ENCODE assay signal across 8 mouse cellular contexts in the genomic region with DNA sequence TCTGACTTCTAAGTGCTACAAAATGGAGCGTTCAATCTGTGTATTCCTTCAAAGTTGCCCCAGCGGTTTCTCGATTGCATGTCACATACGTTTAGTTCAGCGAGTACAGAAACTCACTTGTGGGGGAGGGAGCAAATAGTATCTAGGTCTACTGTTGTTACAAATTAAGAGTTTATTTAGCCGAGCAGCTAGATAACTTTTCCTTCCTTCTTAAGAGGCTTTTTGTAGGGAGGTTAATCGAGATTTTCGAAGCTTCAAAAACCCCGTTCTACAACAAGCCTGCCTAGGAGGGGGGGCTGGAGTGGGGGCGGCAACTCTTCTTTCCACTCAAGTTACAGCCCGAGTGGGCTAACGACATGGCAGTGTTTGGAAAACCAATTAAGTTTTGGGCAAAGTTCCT. TPM values are rescaled to one million over a fixed set of nuclear protein-coding genes. Genes with fewer than 3 reads are reported as not detected.
DNase-seq lines count a peak whose midpoint lies in the region; ATAC-seq and TF ChIP-seq lines count a peak whose summit lies in the region.

No protein-coding gene starts in this region.

- H3K27ac ChIP-seq in gastrocnemius, adult 2 months: peak overlapping the region; percentile 95
- peak overlapping the region; percentile 99 for H3K27ac ChIP-seq in hindbrain, embryonic 10.5 days
- peak overlapping the region; percentile 95 for H3K27ac ChIP-seq in liver, postnatal 0 days (ENCODE audit: low read depth)

- TF ChIP-seq EP300 in liver, postnatal 0 days (IDR thresholded peaks at IDR 0.05; ENCODE audit: low read depth): no peak

- no peak for TF ChIP-seq CTCF in gastrocnemius, adult 2 months (IDR thresholded peaks at IDR 0.05)
- TF ChIP-seq CTCF in liver, postnatal 0 days (IDR thresholded peaks at IDR 0.05; ENCODE audit: low read depth): no peak

- H3K4me1 ChIP-seq in hindbrain, embryonic 10.5 days (replicated peaks): peaks cover 25% of the 10 kb centered on the region
- no peaks in the 10 kb centered on the region for H3K4me1 ChIP-seq in liver, postnatal 0 days (ENCODE audit: insufficient read depth)

- H3K4me2 ChIP-seq in liver, postnatal 0 days (ENCODE audit: low read depth, low read length): peak overlapping the region; percentile 65

- intact Hi-C loops in gastrocnemius, adult 2 months (cut with DNase I): loop anchor here (2.0 to 5.0 kb wide), 2 partner anchors 20 to 41 kb away; no protein-coding TSS in a partner anchor
- intact Hi-C loops in gastrocnemius, postnatal 14 days (cut with DNase I; ENCODE audit: low total_unique reads): no loop called here
- intact Hi-C loops in left cerebral cortex, postnatal 4 days (cut with DNase I): no loop called here

- no peaks in the 10 kb centered on the region for H3K27me3 ChIP-seq in hindbrain, embryonic 10.5 days (ENCODE audit: insufficient read depth, poor library complexity, severe bottlenecking)
- H3K27me3 ChIP-seq in liver, postnatal 0 days (ENCODE audit: insufficient read depth, low read length): peaks cover 37% of the 10 kb centered on the region

- peak; percentile 31 for DNase-seq in gastrocnemius, adult 2 months
- DNase-seq in gastrocnemius, postnatal 14 days: no peak
- peak; percentile 52 for DNase-seq in NIH3T3 (ENCODE audit: low read depth)
- DNase-seq in hindbrain, embryonic 10.5 days (ENCODE audit: low spot score): peak; percentile 7
- no peak for DNase-seq in liver, postnatal 0 days
- DNase-seq in thymus, postnatal 4 days: no peak
- no peak for DNase-seq in thymus, postnatal 10 days (ENCODE audit: low spot score in 2 of 2)
- no peak for DNase-seq in left cerebral cortex, postnatal 4 days

- 4% methylated on average over 12 of the region's 12 CpGs for WGBS in hindbrain, embryonic 10.5 days
- WGBS in liver, postnatal 0 days (ENCODE audit: insufficient replicate concordance): 5% methylated on average over 12 of the region's 12 CpGs

- H3K4me3 ChIP-seq in gastrocnemius, adult 2 months: peak overlapping the region; percentile 97
- peak overlapping the region; percentile 91 for H3K4me3 ChIP-seq in hindbrain, embryonic 10.5 days
- peak overlapping the region; percentile 64 for H3K4me3 ChIP-seq in liver, postnatal 0 days (ENCODE audit: low read depth, low read length)

- no peak for ATAC-seq in liver, postnatal 0 days

- peak overlapping the region; percentile 78 for H3K9ac ChIP-seq in liver, postnatal 0 days (replicated peaks)

- peaks cover 37% of the 10 kb centered on the region for H3K36me3 ChIP-seq in hindbrain, embryonic 10.5 days
- peaks cover 3% of the 10 kb centered on the region; the same call in 1 of the 2 replicates for H3K36me3 ChIP-seq in liver, postnatal 0 days (replicated peaks; ENCODE audit: insufficient read depth, low read length)

- H3K9me3 ChIP-seq in hindbrain, embryonic 10.5 days: no peaks in the 10 kb centered on the region
- H3K9me3 ChIP-seq in liver, postnatal 0 days (ENCODE audit: low read length): no peaks in the 10 kb centered on the region

RNA-seq across cellular contexts. Expression of gene Yap1, which starts 1.6 kb away (rescaled TPM):
- 10 to 100 TPM; 33.6 to 51.3 TPM for total RNA-seq in gastrocnemius, adult 2 months (2021)
- total RNA-seq in gastrocnemius, postnatal 14 days (2021): 10 to 100 TPM; 47.4 to 49.0 TPM
- 31.3 and 32.4 TPM in 2 replicates for polyA plus RNA-seq in hindbrain, embryonic 10.5 days (2016; fragmentation: Nextera tagmentation; extraction: Ambion mirVana)
- polyA plus RNA-seq in liver, postnatal 0 days (2015; fragmentation: Nextera tagmentation; extraction: Ambion mirVana): 4.3 and 4.8 TPM in 2 replicates
- total RNA-seq in left cerebral cortex, postnatal 4 days (2021): 10 to 100 TPM; 12.0 to 14.7 TPM

RNA-seq across cellular contexts. Expression of gene Cfap300, which starts 39.8 kb away (rescaled TPM):
- total RNA-seq in gastrocnemius, adult 2 months (2021): under 1 TPM; 0.20 to 0.26 TPM
- total RNA-seq in gastrocnemius, postnatal 14 days (2021): under 1 TPM; 0.33 to 0.80 TPM
- polyA plus RNA-seq in hindbrain, embryonic 10.5 days (2016; fragmentation: Nextera tagmentation; extraction: Ambion mirVana): 17.9 and 19.9 TPM in 2 replicates
- polyA plus RNA-seq in liver, postnatal 0 days (2015; fragmentation: Nextera tagmentation; extraction: Ambion mirVana): 0.58 and 0.90 TPM in 2 replicates
- 10 to 100 TPM in 1 of 2 experiments, 1 to 10 TPM in 1; 8.1 to 10.8 TPM for total RNA-seq in left cerebral cortex, postnatal 4 days (2021)

Comparison
In these comparisons a context has a peak if more than half of its experiments do, and no peak if none do; other contexts are left out.
1. DNase-seq: peak in gastrocnemius, adult 2 months (single experiment), NIH3T3 (single experiment) and hindbrain, embryonic 10.5 days (single experiment); none in gastrocnemius, postnatal 14 days (single experiment), liver, postnatal 0 days (single experiment), thymus, postnatal 4 days (single experiment), thymus, postnatal 10 days (0 of 2) and left cerebral cortex, postnatal 4 days (single experiment).
2. RNA of gene Cfap300, which starts 39.8 kb away (total RNA-seq): 8.1 to 10.8 TPM in left cerebral cortex, postnatal 4 days; 0.33 to 0.80 TPM in gastrocnemius, postnatal 14 days and 0.20 to 0.26 TPM in gastrocnemius, adult 2 months; every median in the first group is over 4 times any median in the second.
3. Peak in every context shown above with its lines, with median percentiles within 50 percentile points of each other: H3K27ac ChIP-seq and H3K4me3 ChIP-seq.